Mouse (Mus musculus) limb, embryonic 15.5 days (tissue): Measurements from ENCODE around the gene Lenep. TPM values are rescaled to one million over a fixed set of nuclear protein-coding genes. Genes with fewer than 3 reads are reported as not detected.
A peak's percentile ranks its signal among the peaks of the same experiment; 100 is the strongest.
"Not testable (repeated sequence)": the region's sequence is repeated elsewhere in the genome, so short reads cannot be mapped to it uniquely, and the experiment has no call there.

Experiments used
- ATAC-seq: fragments of 200-750 bp; cut with Nextera tagmentation; 2 replicates; pipeline ENCODE4 v1.8.0; 2017; ENCODE audit warnings: low read depth, moderate TSS enrichment; ENCODE audit not compliant: insufficient number of reproducible peaks, low FRiP score, low TSS enrichment
- H3K27ac ChIP-seq: fragments of 300-500 bp; sonication (generic); 2 replicates; pipeline ENCODE4 v1.5.1; 2015; ENCODE audit warnings: moderate library complexity, mild to moderate bottlenecking, inconsistent platforms
- H3K27me3 ChIP-seq: fragments of 300-500 bp; sonication (generic); 2 replicates; pipeline ENCODE4 v1.6.1; 2015; ENCODE audit warnings: inconsistent platforms
- H3K36me3 ChIP-seq: fragments of 300-500 bp; sonication (generic); 2 replicates; pipeline ENCODE4 v1.6.1; 2015; ENCODE audit warnings: inconsistent platforms
- H3K4me1 ChIP-seq: fragments of 300-500 bp; sonication (generic); 2 replicates; pipeline ENCODE4 v1.6.1; 2015; ENCODE audit warnings: inconsistent platforms
- H3K4me2 ChIP-seq: fragments of 300-500 bp; sonication (generic); 2 replicates; pipeline ENCODE4 v1.6.1; 2015; ENCODE audit warnings: mild to moderate bottlenecking, inconsistent platforms
- H3K4me3 ChIP-seq: fragments of 300-500 bp; sonication (generic); 2 replicates; pipeline ENCODE4 v1.5.1; 2015; ENCODE audit warnings: mild to moderate bottlenecking, inconsistent platforms
- H3K9ac ChIP-seq: fragments of 300-500 bp; sonication (generic); 2 replicates; pipeline ENCODE4 v1.6.1; 2015; ENCODE audit warnings: inconsistent platforms
- H3K9me3 ChIP-seq: fragments of 300-500 bp; sonication (generic); 2 replicates; pipeline ENCODE4 v1.6.1; 2016; ENCODE audit warnings: inconsistent platforms
- WGBS: fragments of 180-500 bp; shearing (Covaris S2); methylation state at CpG from one replicate; pipeline ENCODE4 v1.1.7; 2015; 5-methylcytosine and 5-hydroxymethylcytosine counted together
- polyA plus RNA-seq: library from polyadenylated mRNA; unstranded; fragments of >200 nt; fragmentation: Nextera tagmentation; extraction: Ambion mirVana; gene quantifications from 2 replicates; pipeline ENCODE4 v1.2.1, GENCODE M21; 2015

Lenep gene
- polyA plus RNA-seq, 1 experiment from 2014 or later, result not detected

- peak; percentile 97 for ATAC-seq
- H3K27ac ChIP-seq, result peak within 1 kb of the TSS; percentile 95
- H3K4me2 ChIP-seq, result peak within 1 kb of the TSS; percentile 70
- peak within 1 kb of the TSS; percentile 98 for H3K9ac ChIP-seq
- H3K27me3 ChIP-seq, result no peaks in the 10 kb centered on the region
- peaks cover 32% of the 10 kb centered on the region for H3K4me1 ChIP-seq
- H3K9me3 ChIP-seq, result no peaks in the 10 kb centered on the region
- peaks cover 53% of the 10 kb centered on the region for H3K36me3 ChIP-seq
- WGBS, result 2% methylated on average over 68 of the region's 68 CpGs
- peak within 1 kb of the TSS; percentile 99 for H3K4me3 ChIP-seq
Measured at GRCm38 (mm10) chr3:89430171-89431159, 27.9 kb upstream of the Lenep start, which contains the start of gene Pygo2. TSS of gene Pygo2 (plus strand) at chr3:89430214.

DNA sequence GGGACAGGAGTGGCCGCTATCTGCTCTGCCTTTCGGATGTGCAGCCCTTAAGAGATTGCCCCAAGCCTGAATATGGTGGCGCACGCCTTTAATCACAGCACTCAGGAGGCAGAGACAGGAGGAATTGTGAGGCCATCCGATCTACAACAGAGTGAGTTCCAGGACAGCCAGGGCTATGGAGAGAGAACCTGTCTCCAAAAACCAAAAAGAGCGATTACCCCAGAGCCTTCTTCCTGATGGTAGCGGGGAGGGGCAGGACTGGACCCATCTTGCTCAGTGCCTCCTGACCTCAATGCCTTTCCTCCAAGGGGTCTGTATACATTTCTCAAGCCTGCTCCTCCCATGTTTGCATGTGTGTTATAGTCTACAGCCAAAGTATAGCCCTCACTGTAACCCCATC, 26.4 kb upstream of the Lenep start:
- 93% methylated on average over 7 of the region's 7 CpGs for WGBS
- H3K9me3 ChIP-seq, H3K4me2 ChIP-seq, H3K4me3 ChIP-seq, ATAC-seq, H3K9ac ChIP-seq, H3K27me3 ChIP-seq, H3K27ac ChIP-seq: not testable (repeated sequence)
- Histone ChIP-seq H3K4me1 (peaks cover 30% of the 10 kb centered on the region), H3K36me3 (peaks cover 62% of the 10 kb centered on the region)

GRCm38 (mm10) chr3:89425876-89426275, 23.3 kb upstream of the Lenep start:
- Histone ChIP-seq H3K27me3 (no peaks in the 10 kb centered on the region), H3K36me3 (peaks cover 48% of the 10 kb centered on the region), H3K9ac (no peak overlapping the region), H3K9me3 (no peaks in the 10 kb centered on the region), H3K4me2 (no peak overlapping the region), H3K4me3 (no peak overlapping the region), H3K4me1 (peaks cover 39% of the 10 kb centered on the region), H3K27ac (no peak overlapping the region)
- no peak for ATAC-seq
- 92% methylated on average over 4 of the region's 4 CpGs for whole genome bisulfite sequencing

DNA sequence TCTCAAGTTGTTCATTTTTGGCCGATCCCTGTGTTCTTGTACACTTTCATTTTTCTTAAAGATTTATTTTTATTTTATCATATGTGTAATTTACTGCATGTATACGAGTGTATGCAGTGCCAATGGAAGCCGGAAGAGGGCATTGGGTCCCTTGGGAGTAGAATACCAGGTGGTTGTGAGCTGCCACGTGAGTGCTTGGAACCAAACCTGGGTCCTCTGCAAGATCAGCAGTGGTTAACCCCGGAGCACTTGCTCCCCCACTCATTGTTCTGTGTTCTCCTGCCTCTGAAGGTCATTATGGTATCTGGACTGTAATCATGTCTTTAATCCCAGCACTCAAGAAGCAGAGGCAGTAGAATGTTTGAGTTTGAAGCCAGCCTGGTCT, 22.5 kb upstream of the Lenep start:
- 84% methylated on average over 5 of the region's 5 CpGs for WGBS
- peaks cover 48% of the 10 kb centered on the region for H3K36me3 ChIP-seq
- no peak overlapping the region for H3K4me3 ChIP-seq
- H3K9me3 ChIP-seq, result no peaks in the 10 kb centered on the region
- H3K4me1 ChIP-seq, result peaks cover 44% of the 10 kb centered on the region
- no peak overlapping the region for H3K27ac ChIP-seq
- no peak overlapping the region for H3K4me2 ChIP-seq
- no peak overlapping the region for H3K9ac ChIP-seq
- no peak for ATAC-seq
- H3K27me3 ChIP-seq, result no peaks in the 10 kb centered on the region

DNA sequence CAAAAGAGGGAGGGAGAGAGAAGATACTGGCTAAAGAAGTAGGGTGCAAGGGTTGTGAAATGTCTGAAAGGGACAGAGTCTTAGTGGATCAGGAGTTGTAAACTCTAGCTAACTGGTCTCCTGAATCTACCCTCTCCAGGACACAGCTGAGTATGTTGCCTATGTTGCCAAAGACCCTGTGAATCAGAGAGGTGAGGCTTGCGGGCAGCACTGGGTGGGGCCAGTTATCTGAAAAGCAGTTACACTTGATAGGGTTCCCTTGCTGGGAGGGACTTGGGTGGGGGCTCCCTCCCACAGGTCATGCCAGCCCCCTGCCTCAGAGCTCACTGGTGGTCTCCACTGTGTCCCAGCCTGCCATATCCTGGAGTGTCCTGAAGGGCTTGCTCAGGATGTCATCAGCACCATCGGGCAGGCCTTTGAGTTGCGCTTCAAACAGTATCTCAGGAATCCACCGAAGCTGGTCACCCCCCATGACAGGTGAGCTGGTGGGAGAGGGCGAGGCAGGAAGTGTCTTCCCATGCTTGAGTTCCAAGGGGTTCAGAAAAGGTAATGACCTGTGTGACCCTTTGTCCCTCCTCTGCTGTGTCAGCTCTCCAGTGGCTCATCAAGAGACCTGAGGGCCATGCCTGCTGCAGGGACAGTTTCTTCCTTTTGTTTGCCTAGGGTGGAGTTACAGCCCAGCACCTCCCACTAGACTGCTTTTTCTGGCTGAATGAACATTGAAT, 22.0 kb upstream of the Lenep start:
- Histone ChIP-seq H3K36me3 (peaks cover 48% of the 10 kb centered on the region), H3K27ac (no peak overlapping the region), H3K4me1 (peaks cover 47% of the 10 kb centered on the region), H3K4me2 (no peak overlapping the region), H3K4me3 (no peak overlapping the region), H3K27me3 (no peaks in the 10 kb centered on the region), H3K9ac (0 out of 2 replicates have a peak overlapping the region, but pooled peaks have one; percentile 14), H3K9me3 (no peaks in the 10 kb centered on the region)
- 83% methylated on average over 5 of the region's 5 CpGs for WGBS
- ATAC-seq, result no peak

- Histone ChIP-seq H3K9me3 (no peaks in the 10 kb centered on the region), H3K36me3 (peaks cover 40% of the 10 kb centered on the region), H3K4me3 (peak overlapping the region; percentile 65), H3K27me3 (no peaks in the 10 kb centered on the region), H3K9ac (0 out of 2 replicates have a peak overlapping the region, but pooled peaks have one; percentile 20), H3K4me2 (peak overlapping the region; percentile 70), H3K4me1 (peaks cover 48% of the 10 kb centered on the region), H3K27ac (peak overlapping the region; percentile 22; the same call in 1 of the 2 replicates)
- 76% methylated on average over 6 of the region's 6 CpGs for WGBS
- no peak for ATAC-seq
Measured at GRCm38 (mm10) chr3:89422556-89423205, 20.1 kb upstream of the Lenep start.

- peak overlapping the region; percentile 50 for H3K9ac ChIP-seq
- H3K27me3 ChIP-seq, result no peaks in the 10 kb centered on the region
- 5% methylated on average over 22 of the region's 22 CpGs for WGBS
- no peak for ATAC-seq
- no peaks in the 10 kb centered on the region for H3K9me3 ChIP-seq
- H3K4me2 ChIP-seq, result peak overlapping the region; percentile 70
- H3K4me1 ChIP-seq, result peaks cover 53% of the 10 kb centered on the region
- H3K27ac ChIP-seq, result peak overlapping the region; percentile 97
- peaks cover 33% of the 10 kb centered on the region for H3K36me3 ChIP-seq
- peak overlapping the region; percentile 65 for H3K4me3 ChIP-seq
Measured at GRCm38 (mm10) chr3:89421810-89422473, 19.3 kb upstream of the Lenep start.

DNA sequence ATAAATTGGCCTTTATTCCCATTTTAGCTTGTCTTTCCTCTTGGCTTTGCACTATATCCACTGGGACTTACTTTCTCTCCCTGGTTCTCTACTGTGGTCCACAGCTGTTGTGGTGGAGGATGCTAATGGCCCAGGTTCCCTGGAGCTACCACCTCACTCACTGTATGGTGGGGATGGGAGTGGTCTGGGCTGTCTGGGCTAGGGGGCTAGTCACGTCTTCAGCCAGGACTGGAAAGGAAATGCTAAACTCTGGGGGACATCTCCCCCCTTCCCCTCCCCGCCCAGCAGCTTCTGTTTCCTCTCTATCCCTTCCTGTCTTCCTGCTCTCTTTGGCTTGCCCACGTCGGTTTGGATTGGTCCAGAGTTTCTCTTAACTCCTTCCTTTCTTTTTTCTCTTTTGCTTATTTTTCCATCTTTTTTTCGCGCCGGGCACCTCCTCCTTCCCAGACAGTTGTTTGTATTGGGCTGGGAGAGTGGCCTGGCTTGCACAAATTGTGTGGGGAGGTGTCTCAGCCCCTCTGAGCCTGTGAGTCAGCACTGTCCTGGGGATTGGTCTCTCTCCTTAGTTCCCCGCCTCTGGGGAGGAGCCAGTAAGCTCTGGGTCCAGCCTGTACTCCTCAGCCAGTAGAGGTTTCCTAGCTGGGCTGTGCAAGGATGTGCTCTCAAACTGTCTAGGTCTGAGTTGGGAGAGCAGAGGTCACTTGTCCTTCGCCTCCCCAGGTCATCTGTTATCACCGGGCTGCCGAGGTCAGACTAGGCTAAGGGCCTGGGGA, 18.6 kb upstream of the Lenep start:
- H3K4me1 ChIP-seq, result peaks cover 60% of the 10 kb centered on the region
- H3K9me3 ChIP-seq, result no peaks in the 10 kb centered on the region
- H3K4me2 ChIP-seq, result peak overlapping the region; percentile 70
- peak overlapping the region; percentile 50 for H3K9ac ChIP-seq
- no peaks in the 10 kb centered on the region for H3K27me3 ChIP-seq
- ATAC-seq, result peak; percentile 78
- WGBS, result 4% methylated on average over 11 of the region's 11 CpGs
- H3K27ac ChIP-seq, result peak overlapping the region; percentile 97
- peaks cover 28% of the 10 kb centered on the region for H3K36me3 ChIP-seq
- peak overlapping the region; percentile 65 for H3K4me3 ChIP-seq

DNA sequence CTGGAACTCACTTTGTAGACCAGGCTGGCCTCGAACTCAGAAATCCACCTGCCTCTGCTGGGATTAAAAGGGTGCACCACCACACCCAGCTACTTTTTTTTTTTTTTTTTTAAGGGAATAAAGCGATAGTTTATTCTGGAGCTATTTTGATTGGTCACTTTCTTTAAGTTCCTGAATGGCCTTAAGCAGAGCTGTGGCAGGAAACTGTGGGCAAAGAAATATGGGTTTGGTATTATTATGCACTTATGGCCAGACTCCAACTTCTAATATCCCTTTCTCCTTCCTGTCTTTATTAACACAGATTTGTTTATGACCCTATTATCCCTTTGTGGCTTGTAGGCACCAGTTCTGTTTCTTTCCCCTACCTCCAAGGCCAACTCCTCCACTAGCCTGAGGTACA, 17.8 kb upstream of the Lenep start:
- H3K27ac ChIP-seq, result peak overlapping the region; percentile 97
- H3K9me3 ChIP-seq, result no peaks in the 10 kb centered on the region
- H3K4me1 ChIP-seq, result peaks cover 61% of the 10 kb centered on the region
- peak overlapping the region; percentile 70 for H3K4me2 ChIP-seq
- H3K27me3 ChIP-seq, result no peaks in the 10 kb centered on the region
- H3K4me3 ChIP-seq, result peak overlapping the region; percentile 65
- WGBS, result 37% methylated on average over 2 of the region's 2 CpGs
- no peak for ATAC-seq
- H3K9ac ChIP-seq, result no peak overlapping the region
- H3K36me3 ChIP-seq, result peaks cover 31% of the 10 kb centered on the region

DNA sequence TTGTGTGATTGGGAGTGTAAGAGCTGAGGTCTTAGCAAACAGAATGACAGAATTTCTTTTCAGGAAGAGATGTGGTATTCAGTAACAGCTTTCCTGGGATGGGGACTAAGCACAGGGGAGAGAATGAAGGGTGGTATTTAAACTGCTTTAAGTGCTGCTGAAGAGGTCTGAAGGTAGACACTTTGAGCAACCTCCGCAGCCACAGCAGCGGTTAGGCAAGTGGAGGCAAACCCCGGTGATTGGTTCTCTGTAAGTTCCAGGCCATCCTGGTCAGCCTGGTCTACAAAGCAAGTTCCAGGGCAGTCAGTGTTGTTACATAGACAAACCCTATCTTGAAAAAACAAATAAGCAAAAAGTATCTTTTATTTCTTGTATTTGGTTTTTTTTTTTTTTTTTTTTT, 17.4 kb upstream of the Lenep start:
- Histone ChIP-seq H3K4me1 (peaks cover 61% of the 10 kb centered on the region), H3K4me3 (peak overlapping the region; percentile 65), H3K9me3 (no peaks in the 10 kb centered on the region), H3K9ac (peak overlapping the region; percentile 46), H3K36me3 (peaks cover 31% of the 10 kb centered on the region), H3K27ac (peak overlapping the region; percentile 97), H3K27me3 (no peaks in the 10 kb centered on the region), H3K4me2 (peak overlapping the region; percentile 70)
- 10% methylated on average over 3 of the region's 3 CpGs for WGBS
- no peak for ATAC-seq
